Mouse (Mus musculus) brain, embryonic 14.5 days (tissue): ENCODE results near the gene St8sia1. TPM values are rescaled to one million over a fixed set of nuclear protein-coding genes. Genes with fewer than 3 reads are reported as not detected.

Source experiments
- DNase-seq: peaks from one replicate; pipeline ENCODE4 v3.0.0-alpha.2; 2011; ENCODE audit warnings: low read depth
- CTCF ChIP-seq: fragments of 200-500 bp; IDR thresholded peaks from 2 replicates; pipeline ENCODE4 v1.5.1; 2012; ENCODE audit warnings: inconsistent platforms, mild to moderate bottlenecking, moderate library complexity, borderline replicate concordance; ENCODE audit not compliant: insufficient read depth, insufficient read length; ENCODE audit errors: extremely low read depth
- POLR2A ChIP-seq: fragments of 200-500 bp; IDR thresholded peaks from 2 replicates; pipeline ENCODE4 v1.6.1; 2012; ENCODE audit warnings: mild to moderate bottlenecking, inconsistent platforms, borderline replicate concordance; ENCODE audit not compliant: poor library complexity, insufficient read depth, insufficient read length, severe bottlenecking; ENCODE audit errors: extremely low read depth
- polyA plus RNA-seq: library from polyadenylated mRNA; depleted of rRNA; stranded (reverse); fragments of >200 nt; gene quantifications from 2 replicates; pipeline ENCODE4 v1.2.3, GENCODE M21; 2012; rRNA removed

The St8sia1 gene
- polyA plus RNA-seq, 1 experiment: 20.6 TPM

DNA sequence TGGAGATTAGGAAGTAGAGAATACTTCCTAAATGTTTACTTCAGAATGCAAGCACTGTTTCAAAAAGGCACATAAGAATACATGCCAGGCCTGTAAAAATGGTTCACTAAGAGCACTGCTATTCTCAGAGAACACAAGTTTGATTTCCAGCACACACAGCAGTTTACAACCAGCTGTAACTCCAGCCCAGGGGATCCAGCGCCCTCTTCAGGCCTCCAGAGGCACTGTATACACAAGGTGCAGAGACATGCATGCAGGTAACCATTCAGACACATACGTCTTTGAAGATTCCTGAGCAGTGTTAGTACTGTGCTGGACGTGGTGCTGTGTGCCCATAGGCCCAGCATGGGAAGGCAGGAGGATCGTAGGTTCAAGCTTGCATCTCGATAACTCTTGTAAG is 190.7 kb downstream of the St8sia1 start:
- peak; percentile 5; the same call in 1 of the 2 replicates for TF ChIP-seq CTCF
- TF ChIP-seq POLR2A: no peak
- no peak for DNase-seq

DNA sequence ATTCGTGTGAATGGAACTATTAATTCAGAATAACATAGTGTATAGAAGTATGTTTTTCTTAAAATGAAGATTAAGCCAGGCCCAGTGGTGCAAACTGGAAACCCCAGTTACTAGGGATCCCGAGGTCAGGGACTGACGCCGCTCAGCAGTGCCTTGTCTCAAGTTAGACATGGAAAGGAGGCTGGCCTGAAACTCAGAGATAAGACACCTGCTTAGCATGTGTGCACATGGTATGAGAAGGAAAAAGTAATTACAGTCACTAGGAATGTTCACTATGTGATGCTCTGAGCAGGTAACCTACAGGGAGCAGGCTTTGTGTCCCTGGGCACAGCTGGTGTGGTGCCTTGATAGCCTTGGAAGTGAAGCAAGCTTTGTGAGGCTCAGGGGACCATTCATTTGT is 192.6 kb downstream of the St8sia1 start:
- DNase-seq: no peak
- TF ChIP-seq CTCF: no peak
- TF ChIP-seq POLR2A: no peak

Other genes starting within 250 kb of the St8sia1 start
- gene Cmas, start 207.8 kb downstream of the St8sia1 start, polyA plus RNA-seq: 98.2 and 115 TPM in 2 replicates
- 0.15 and 0.25 TPM in 2 replicates for gene Sult6b2, start 159.9 kb downstream of the St8sia1 start, polyA plus RNA-seq
- gene C2cd5, start 135.7 kb upstream of the St8sia1 start, polyA plus RNA-seq: 77.8 and 93.5 TPM in 2 replicates
- 102 and 103 TPM in 2 replicates for gene Etnk1, start 202.8 kb upstream of the St8sia1 start, polyA plus RNA-seq